Mouse (Mus musculus) intestine, embryonic 16.5 days (tissue): ENCODE measurements around the gene Map2k6. TPM values are rescaled to one million over a fixed set of nuclear protein-coding genes. Genes with fewer than 3 reads are reported as not detected.
A peak's percentile ranks its signal among the peaks of the same experiment; 100 is the strongest.

Experiments used
- ATAC-seq: fragments of 200-750 bp; cut with Nextera tagmentation; 2 replicates; pipeline ENCODE4 v1.8.0; 2017; ENCODE audit warnings: moderate TSS enrichment, moderate library complexity
- H3K27ac ChIP-seq: fragments of 300-500 bp; sonication (generic); 2 replicates; pipeline ENCODE4 v1.5.1; 2014; ENCODE audit warnings: mild to moderate bottlenecking, low read length
- H3K27me3 ChIP-seq: fragments of 300-500 bp; sonication (generic); replicated peaks from 2 replicates; pipeline ENCODE4 v1.6.1; 2014; ENCODE audit warnings: low read length, control low read depth, mixed read lengths; ENCODE audit not compliant: control insufficient read depth, insufficient read depth
- H3K36me3 ChIP-seq: fragments of 300-500 bp; sonication (generic); 2 replicates; pipeline ENCODE4 v1.6.1; 2014; ENCODE audit warnings: low read length, control low read depth; ENCODE audit not compliant: control insufficient read depth, insufficient read depth
- H3K4me1 ChIP-seq: fragments of 300-500 bp; sonication (generic); 2 replicates; pipeline ENCODE4 v1.6.1; 2014; ENCODE audit warnings: low read length, control low read depth, mixed read lengths; ENCODE audit not compliant: control insufficient read depth, insufficient read depth
- H3K4me2 ChIP-seq: fragments of 300-500 bp; sonication (generic); 2 replicates; pipeline ENCODE4 v1.6.1; 2014; ENCODE audit warnings: low read depth, low read length, control low read depth
- H3K4me3 ChIP-seq: fragments of 300-500 bp; sonication (generic); 2 replicates; pipeline ENCODE4 v1.5.1; 2014; ENCODE audit warnings: mild to moderate bottlenecking, low read length
- H3K9ac ChIP-seq: fragments of 300-500 bp; sonication (generic); 2 replicates; pipeline ENCODE4 v1.6.1; 2014; ENCODE audit warnings: low read depth, low read length
- H3K9me3 ChIP-seq: fragments of 300-500 bp; sonication (generic); 2 replicates; pipeline ENCODE4 v1.6.1; 2016; ENCODE audit warnings: low read length, control low read depth; ENCODE audit not compliant: control insufficient read depth
- WGBS: fragments of 180-500 bp; shearing (Covaris S2); extraction: QIAGEN DNeasy Blood & Tissue Kit; methylation state at CpG from one replicate; pipeline ENCODE4 v1.1.7; 2014; 5-methylcytosine and 5-hydroxymethylcytosine counted together
- polyA plus RNA-seq: library from polyadenylated mRNA; unstranded; fragments of >200 nt; fragmentation: Nextera tagmentation; extraction: Ambion mirVana; gene quantifications from 2 replicates; pipeline ENCODE4 v1.2.1, GENCODE M21; 2015

Map2k6 gene
- polyA plus RNA-seq, 1 experiment from 2014 or later = 17.4 TPM

- H3K9ac ChIP-seq = no peak overlapping the region
- H3K9me3 ChIP-seq = no peaks in the 10 kb centered on the region
- 0 out of 2 replicates have a peak, but pooled peaks cover 3% of the 10 kb centered on the region for H3K4me1 ChIP-seq
- no peak overlapping the region for H3K4me3 ChIP-seq
- no peak for ATAC-seq
- no peaks in the 10 kb centered on the region for H3K36me3 ChIP-seq
- WGBS = 87% methylated on average over 5 of the region's 5 CpGs
- H3K27me3 ChIP-seq = no peaks in the 10 kb centered on the region
- no peak overlapping the region for H3K27ac ChIP-seq
- no peak overlapping the region for H3K4me2 ChIP-seq
These were observed 73.2 kb downstream of the Map2k6 start for GRCm38 (mm10) chr11:110472078-110472477.

- 86% methylated on average over 16 of the region's 16 CpGs for WGBS
- Histone ChIP-seq H3K27ac (no peak overlapping the region), H3K4me1 (peaks cover 17% of the 10 kb centered on the region), H3K9ac (no peak overlapping the region), H3K4me3 (no peak overlapping the region), H3K4me2 (no peak overlapping the region), H3K9me3 (no peaks in the 10 kb centered on the region), H3K27me3 (no peaks in the 10 kb centered on the region), H3K36me3 (no peaks in the 10 kb centered on the region)
- no peak for ATAC-seq
These were observed 74.6 kb downstream of the Map2k6 start for GRCm38 (mm10) chr11:110473495-110473894.

GRCm38 (mm10) chr11:110476361-110477151 is 77.6 kb downstream of the Map2k6 start:
- WGBS = 37% methylated on average over 5 of the region's 5 CpGs
- H3K36me3 ChIP-seq = no peaks in the 10 kb centered on the region
- H3K9ac ChIP-seq = no peak overlapping the region
- H3K4me2 ChIP-seq = no peak overlapping the region
- no peaks in the 10 kb centered on the region for H3K27me3 ChIP-seq
- H3K4me3 ChIP-seq = no peak overlapping the region
- peak; percentile 88 for ATAC-seq
- H3K9me3 ChIP-seq = no peaks in the 10 kb centered on the region
- H3K4me1 ChIP-seq = peaks cover 30% of the 10 kb centered on the region
- peak overlapping the region; percentile 82 for H3K27ac ChIP-seq

- Histone ChIP-seq H3K9me3 (no peaks in the 10 kb centered on the region), H3K9ac (peak overlapping the region; percentile 23; the same call in 1 of the 2 replicates), H3K4me1 (peaks cover 30% of the 10 kb centered on the region), H3K36me3 (no peaks in the 10 kb centered on the region), H3K4me3 (no peak overlapping the region), H3K4me2 (peak overlapping the region; percentile 20; the same call in 1 of the 2 replicates), H3K27me3 (no peaks in the 10 kb centered on the region), H3K27ac (peak overlapping the region; percentile 82)
- ATAC-seq = no peak
- WGBS = 56% methylated on average over 18 of the region's 18 CpGs
These were observed 79.3 kb downstream of the Map2k6 start for GRCm38 (mm10) chr11:110477961-110478869.

- Histone ChIP-seq H3K27me3 (no peaks in the 10 kb centered on the region), H3K4me3 (peak overlapping the region; percentile 29), H3K4me2 (peak overlapping the region; percentile 48), H3K4me1 (peaks cover 30% of the 10 kb centered on the region), H3K9me3 (no peaks in the 10 kb centered on the region), H3K27ac (peak overlapping the region; percentile 49), H3K9ac (no peak overlapping the region), H3K36me3 (no peaks in the 10 kb centered on the region)
- ATAC-seq = peak; percentile 69
- 4% methylated on average over 6 of the region's 6 CpGs for WGBS
These were observed 80.1 kb downstream of the Map2k6 start for GRCm38 (mm10) chr11:110478978-110479384.

- H3K27me3 ChIP-seq = no peaks in the 10 kb centered on the region
- H3K4me2 ChIP-seq = no peak overlapping the region
- no peak overlapping the region for H3K9ac ChIP-seq
- WGBS = 65% methylated on average over 2 of the region's 2 CpGs
- peaks cover 28% of the 10 kb centered on the region for H3K4me1 ChIP-seq
- no peak overlapping the region for H3K4me3 ChIP-seq
- ATAC-seq = no peak
- H3K9me3 ChIP-seq = no peaks in the 10 kb centered on the region
- H3K36me3 ChIP-seq = no peaks in the 10 kb centered on the region
- H3K27ac ChIP-seq = no peak overlapping the region
These were observed 82.5 kb downstream of the Map2k6 start for GRCm38 (mm10) chr11:110481406-110481805.

- H3K27ac ChIP-seq = no peak overlapping the region
- no peak for ATAC-seq
- 92% methylated on average over 8 of the region's 8 CpGs for WGBS
- H3K4me2 ChIP-seq = no peak overlapping the region
- peaks cover 27% of the 10 kb centered on the region for H3K4me1 ChIP-seq
- H3K36me3 ChIP-seq = no peaks in the 10 kb centered on the region
- no peak overlapping the region for H3K4me3 ChIP-seq
- H3K9ac ChIP-seq = no peak overlapping the region
- 0 out of 2 replicates have a peak, but pooled peaks cover 3% of the 10 kb centered on the region for H3K9me3 ChIP-seq
- no peaks in the 10 kb centered on the region for H3K27me3 ChIP-seq
These were observed 83.3 kb downstream of the Map2k6 start for GRCm38 (mm10) chr11:110482176-110482575.

GRCm38 (mm10) chr11:110482649-110483048 is 83.7 kb downstream of the Map2k6 start:
- H3K4me1 ChIP-seq = peaks cover 22% of the 10 kb centered on the region
- no peak overlapping the region for H3K4me2 ChIP-seq
- H3K4me3 ChIP-seq = no peak overlapping the region
- 81% methylated on average over 4 of the region's 4 CpGs for WGBS
- no peak overlapping the region for H3K9ac ChIP-seq
- H3K27ac ChIP-seq = no peak overlapping the region
- ATAC-seq = no peak
- 0 out of 2 replicates have a peak, but pooled peaks cover 3% of the 10 kb centered on the region for H3K9me3 ChIP-seq
- H3K36me3 ChIP-seq = no peaks in the 10 kb centered on the region
- H3K27me3 ChIP-seq = no peaks in the 10 kb centered on the region

- Histone ChIP-seq H3K4me3 (no peak overlapping the region), H3K9ac (no peak overlapping the region), H3K27ac (no peak overlapping the region), H3K9me3 (0 out of 2 replicates have a peak, but pooled peaks cover 3% of the 10 kb centered on the region), H3K27me3 (no peaks in the 10 kb centered on the region), H3K4me1 (peaks cover 17% of the 10 kb centered on the region), H3K4me2 (no peak overlapping the region), H3K36me3 (no peaks in the 10 kb centered on the region)
- ATAC-seq = no peak
- WGBS = 24% methylated on average over 6 of the region's 6 CpGs
These were observed 84.2 kb downstream of the Map2k6 start for GRCm38 (mm10) chr11:110483165-110483564.
